Mouse (Mus musculus) C2C12 (cell line): Measurements from ENCODE around the gene Fmod.

ENCODE experiments used
- CEBPB ChIP-seq: IDR thresholded peaks from one replicate; pipeline ENCODE4 v1.6.1; 2011; ENCODE audit warnings: low read depth, mild to moderate bottlenecking, control low read depth, moderate library complexity
- CTCF ChIP-seq: IDR thresholded peaks from one replicate; pipeline ENCODE4 v1.5.1; 2011; ENCODE audit not compliant: control insufficient read depth, insufficient read depth, insufficient read length
- FOSL1 ChIP-seq: IDR thresholded peaks from one replicate; pipeline ENCODE4 v1.8.0; 2011; ENCODE audit warnings: mild to moderate bottlenecking, low read length; ENCODE audit not compliant: poor library complexity, insufficient read depth, severe bottlenecking
- MAX ChIP-seq: IDR thresholded peaks from one replicate; pipeline ENCODE4 v1.6.1; 2011; ENCODE audit warnings: mild to moderate bottlenecking, control low read depth
- MYOD1 ChIP-seq: IDR thresholded peaks from one replicate; pipeline ENCODE4 v1.6.1; 2011; ENCODE audit warnings: low read depth; ENCODE audit not compliant: control insufficient read depth, insufficient read length
- MYOG ChIP-seq: IDR thresholded peaks from one replicate; pipeline ENCODE4 v1.6.1; 2011; ENCODE audit not compliant: control insufficient read depth, insufficient read length; ENCODE audit errors: extremely low read depth
- USF1 ChIP-seq: IDR thresholded peaks from one replicate; pipeline ENCODE4 v1.6.1; 2011; ENCODE audit warnings: low read depth, mild to moderate bottlenecking, control low read depth, moderate library complexity

DNA sequence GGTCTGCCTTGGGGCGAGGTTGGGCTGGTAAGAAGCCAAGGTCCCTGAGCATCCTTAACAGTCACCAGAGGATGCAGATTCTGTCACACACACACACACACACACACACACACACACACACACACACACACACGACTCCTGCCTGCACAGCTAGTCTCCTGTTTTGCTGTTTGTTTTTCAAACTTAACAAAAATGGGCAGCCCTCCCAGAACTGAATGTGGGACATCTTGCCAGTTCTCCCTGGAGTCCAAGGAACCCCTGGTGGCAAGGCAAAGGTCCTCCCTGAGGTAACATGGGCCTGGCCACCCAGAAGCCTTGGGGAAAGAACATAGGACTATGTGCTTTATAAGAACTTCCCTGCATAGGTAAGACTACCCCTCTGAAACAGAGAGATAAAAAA is 4.8 kb downstream of the Fmod start:
- TF ChIP-seq CTCF (no peak), USF1 (no peak), MYOD1 (no peak), MYOG (no peak), MAX (no peak), FOSL1 (no peak), CEBPB (no peak)
